Mouse (Mus musculus) forebrain, embryonic 12.5 days (tissue): ENCODE measurements around the gene Wdr61. TPM values are rescaled to one million over a fixed set of nuclear protein-coding genes. Genes with fewer than 3 reads are reported as not detected.

Experiments
- microRNA-seq: library from miRNA; unstranded; fragments of <30 nt; microRNA quantifications from one replicate; pipeline ENCODE4, GENCODE M21; 2017
- polyA plus RNA-seq: library from polyadenylated mRNA; unstranded; fragments of >200 nt; fragmentation: Nextera tagmentation; extraction: Ambion mirVana; gene quantifications from 2 replicates; pipeline ENCODE4 v1.2.1, GENCODE M21; 2016

Gene Wdr61
- polyA plus RNA-seq, 1 experiment from 2014 or later = 140 TPM

Small RNAs within 50 kb of the gene (microRNA-seq; reads per million reads assigned to microRNA genes)
- gene Mir5710 = not detected

Other genes starting within 250 kb of the Wdr61 start
- 19.4 and 21.0 TPM in 2 replicates for gene Dmxl2, start 232.9 kb downstream of the Wdr61 start, polyA plus RNA-seq
- gene Sh2d7, start 195.5 kb downstream of the Wdr61 start, polyA plus RNA-seq = 0.09 TPM in 1 of 2 replicates, not detected in the other
- 19.1 and 20.2 TPM in 2 replicates for gene Cib2, start 174.3 kb downstream of the Wdr61 start, polyA plus RNA-seq
- 109 and 122 TPM in 2 replicates for gene Idh3a, start 148.2 kb downstream of the Wdr61 start, polyA plus RNA-seq
- gene Acsbg1, start 72.6 kb downstream of the Wdr61 start, polyA plus RNA-seq = 14.9 and 22.6 TPM in 2 replicates
- gene Dnaja4, start 35.6 kb downstream of the Wdr61 start, polyA plus RNA-seq = 2.8 and 3.1 TPM in 2 replicates
- 106 and 133 TPM in 2 replicates for gene Crabp1, start 30.2 kb upstream of the Wdr61 start, polyA plus RNA-seq
- 70.1 and 71.3 TPM in 2 replicates for gene Ireb2, start 129.3 kb upstream of the Wdr61 start, polyA plus RNA-seq
- gene Hykk, start 182.8 kb upstream of the Wdr61 start, polyA plus RNA-seq = 4.2 and 4.7 TPM in 2 replicates
- 288 and 294 TPM in 2 replicates for gene Psma4, start 216.3 kb upstream of the Wdr61 start, polyA plus RNA-seq
- gene AY074887, start 216.5 kb upstream of the Wdr61 start, polyA plus RNA-seq = 0.91 and 1.1 TPM in 2 replicates
- gene Chrna5, start 246.4 kb upstream of the Wdr61 start, polyA plus RNA-seq = 1.2 and 1.6 TPM in 2 replicates